Mouse (Mus musculus) activated CD4-positive, CD25-positive, alpha-beta regulatory T cell, adult 4 months (primary cell): ENCODE measurements around the gene Ebf3. TPM values are rescaled to one million over a fixed set of nuclear protein-coding genes. Genes with fewer than 3 reads are reported as not detected.

ENCODE experiments used
- ATAC-seq: one replicate; pipeline ENCODE4 v1.8.0; 2017
- polyA plus RNA-seq, 2 experiments: library from polyadenylated mRNA; unstranded; fragments of 100-300 nt; shearing (Covaris generic); gene quantifications; one replicate each; pipeline ENCODE4 v1.2.1; 2017

Gene Ebf3
- polyA plus RNA-seq, 2 experiments from 2014 or later = not detected

GRCm38 (mm10) chr7:137197118-137198030 is 116.9 kb downstream of the Ebf3 start:
- no peak for ATAC-seq

GRCm38 (mm10) chr7:137196536-137196935 is 117.7 kb downstream of the Ebf3 start:
- no peak for ATAC-seq

GRCm38 (mm10) chr7:137192776-137193278 is 121.4 kb downstream of the Ebf3 start:
- no peak for ATAC-seq

GRCm38 (mm10) chr7:137191889-137192288 is 122.4 kb downstream of the Ebf3 start:
- ATAC-seq = no peak

GRCm38 (mm10) chr7:137172278-137172677 is 142.0 kb downstream of the Ebf3 start:
- no peak for ATAC-seq

GRCm38 (mm10) chr7:137159086-137159485 is 155.2 kb downstream of the Ebf3 start:
- no peak for ATAC-seq

GRCm38 (mm10) chr7:137154623-137155022 is 159.6 kb downstream of the Ebf3 start:
- peak; percentile 84 for ATAC-seq

GRCm38 (mm10) chr7:137151854-137152253 is 162.4 kb downstream of the Ebf3 start:
- ATAC-seq = no peak

GRCm38 (mm10) chr7:137147101-137147500 is 167.1 kb downstream of the Ebf3 start:
- ATAC-seq = no peak

Other genes starting within 250 kb of the Ebf3 start
- gene 9430038I01Rik, start 96.3 kb upstream of the Ebf3 start, polyA plus RNA-seq = 1 to 10 TPM; 7.7 to 8.6 TPM
- gene Glrx3, start 123.2 kb upstream of the Ebf3 start, polyA plus RNA-seq = 100 to 1,000 TPM; 128 to 133 TPM